Mouse (Mus musculus) spleen, adult 2 months (tissue): ENCODE data around the gene Fam25c.

Experiments used
- CTCF ChIP-seq: fragments of 200-500 bp; IDR thresholded peaks from 2 replicates; pipeline ENCODE4 v1.5.1; 2011; ENCODE audit warnings: mild to moderate bottlenecking, inconsistent platforms; ENCODE audit not compliant: insufficient read depth, insufficient read length, insufficient replicate concordance; ENCODE audit errors: extremely low read depth
- POLR2A ChIP-seq: fragments of 200-500 bp; IDR thresholded peaks from 2 replicates; pipeline ENCODE4 v1.6.1; 2011; ENCODE audit warnings: low read depth, low read length, inconsistent platforms

DNA sequence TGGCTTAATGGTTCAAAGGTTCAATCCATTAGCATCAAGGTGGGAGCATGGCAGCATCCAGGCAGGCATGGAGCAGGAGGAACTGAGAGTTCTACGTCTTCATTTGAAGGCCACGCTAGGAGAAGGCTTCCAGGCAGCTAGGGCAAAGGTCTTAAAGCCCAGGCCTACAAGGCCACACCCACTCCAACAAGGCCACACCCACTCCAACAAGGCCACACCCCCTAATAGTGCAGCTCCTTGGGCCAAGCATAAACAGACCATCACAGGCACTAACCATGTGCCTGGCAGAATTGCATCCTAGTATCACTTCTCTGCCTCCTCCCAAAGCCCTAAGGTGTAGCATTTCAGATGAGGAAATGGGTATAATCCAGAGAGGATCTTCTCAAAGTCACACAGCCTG, 16.5 kb upstream of the Fam25c start:
- no peak for TF ChIP-seq CTCF
- TF ChIP-seq POLR2A = no peak
